Comparison of ENCODE assay signal across 19 mouse cellular contexts in genomic region chr11:106580468-106580867, GRCm38 (mm10). TPM values are rescaled to one million over a fixed set of nuclear protein-coding genes. Genes with fewer than 3 reads are reported as not detected.
DNase-seq lines count a peak whose midpoint lies in the region; ATAC-seq and TF ChIP-seq lines count a peak whose summit lies in the region.
"Had no signal": no experiment of that assay in that cellular context is flagged by ENCODE, and none has a peak within 500 bp of the region (broad histone marks: within the 10 kb centered on the region; RNA-seq: fewer than 3 reads in every experiment).

No protein-coding gene starts in this region.

- TF ChIP-seq CTCF in stomach, postnatal 0 days (IDR thresholded peaks at IDR 0.05; ENCODE audit: low read depth) = no peak

- WGBS in liver, embryonic 13.5 days (ENCODE audit: insufficient replicate concordance) = 67% methylated on average over 8 of the region's 8 CpGs
- WGBS in stomach, postnatal 0 days = 68% methylated on average over 8 of the region's 8 CpGs
- 95% methylated on average over 8 of the region's 8 CpGs for WGBS in hindbrain, embryonic 10.5 days

- TF ChIP-seq EP300 in stomach, postnatal 0 days (optimal IDR thresholded peaks at IDR 0.05) = no peak

- peak; percentile 94 for DNase-seq in heart, adult 11 months
- DNase-seq in heart, postnatal 10 days = no peak
- no peak for DNase-seq in liver, embryonic 13.5 days
- DNase-seq in liver = no peak
- peak; percentile 95 for DNase-seq in adipocyte (ENCODE audit: low spot score)
- peak; percentile 40 for DNase-seq in stomach, postnatal 0 days (ENCODE audit: low spot score)
- DNase-seq in hindbrain, embryonic 10.5 days (ENCODE audit: low spot score) = no peak
- DNase-seq: cerebellum, postnatal 14 days; midbrain, embryonic 14.5 days; spleen, adult 18-20 months; thymus, postnatal 25 days had no signal

- peaks cover 31% of the 10 kb centered on the region for H3K4me1 ChIP-seq in liver, embryonic 13.5 days (replicated peaks)
- peaks cover 3% of the 10 kb centered on the region; the same call in 1 of the 2 replicates for H3K4me1 ChIP-seq in stomach, postnatal 0 days (replicated peaks; ENCODE audit: control insufficient read depth, insufficient read depth)
- H3K4me1 ChIP-seq in hindbrain, embryonic 10.5 days (replicated peaks) = peaks cover 11% of the 10 kb centered on the region; the same call in 1 of the 2 replicates
- H3K4me1 ChIP-seq: forebrain, embryonic 15.5 days; limb, embryonic 12.5 days; stomach, embryonic 15.5 days had no signal

- no peaks in the 10 kb centered on the region for H3K9me3 ChIP-seq in liver, embryonic 13.5 days (replicated peaks)
- H3K9me3 ChIP-seq in stomach, postnatal 0 days (ENCODE audit: control insufficient read depth, low read length) = no peaks in the 10 kb centered on the region
- no peaks in the 10 kb centered on the region for H3K9me3 ChIP-seq in hindbrain, embryonic 10.5 days
- H3K9me3 ChIP-seq: forebrain, embryonic 15.5 days; kidney, embryonic 15.5 days; limb, embryonic 12.5 days; stomach, embryonic 15.5 days had no signal

- ATAC-seq in liver, embryonic 13.5 days (ENCODE audit: low read depth) = no peak
- peak; percentile 80 for ATAC-seq in stomach, postnatal 0 days (ENCODE audit: low FRiP score, low TSS enrichment)
- ATAC-seq: forebrain, embryonic 15.5 days had no signal

- H3K27me3 ChIP-seq in liver, embryonic 13.5 days = no peaks in the 10 kb centered on the region
- H3K27me3 ChIP-seq in stomach, postnatal 0 days (ENCODE audit: control insufficient read depth, insufficient read depth, low read length) = no peaks in the 10 kb centered on the region
- no peaks in the 10 kb centered on the region for H3K27me3 ChIP-seq in hindbrain, embryonic 10.5 days (ENCODE audit: insufficient read depth, poor library complexity, severe bottlenecking)
- H3K27me3 ChIP-seq: forebrain, embryonic 15.5 days; kidney, embryonic 15.5 days; limb, embryonic 12.5 days; stomach, embryonic 15.5 days had no signal

- H3K4me2 ChIP-seq in liver, embryonic 13.5 days = no peak overlapping the region
- no peak overlapping the region for H3K4me2 ChIP-seq in stomach, postnatal 0 days (replicated peaks; ENCODE audit: low read depth)
- H3K4me2 ChIP-seq: forebrain, embryonic 15.5 days; kidney, embryonic 15.5 days; limb, embryonic 12.5 days; stomach, embryonic 15.5 days had no signal

- H3K27ac ChIP-seq in liver, embryonic 13.5 days = peak overlapping the region; percentile 36
- peak overlapping the region; percentile 69 for H3K27ac ChIP-seq in stomach, postnatal 0 days (replicated peaks)
- H3K27ac ChIP-seq in hindbrain, embryonic 10.5 days = no peak overlapping the region
- H3K27ac ChIP-seq: forebrain, embryonic 15.5 days; kidney, embryonic 15.5 days; layer of hippocampus, adult 2 months; left cerebral cortex, adult 2 months; limb, embryonic 12.5 days; macrophage; stomach, embryonic 15.5 days had no signal

- intact Hi-C loops in heart, postnatal 10 days (cut with DNase I) = no loop called here

- no peak overlapping the region for H3K4me3 ChIP-seq in liver, embryonic 13.5 days (replicated peaks)
- H3K4me3 ChIP-seq in stomach, postnatal 0 days (ENCODE audit: low read depth, low read length) = no peak overlapping the region
- H3K4me3 ChIP-seq in hindbrain, embryonic 10.5 days = no peak overlapping the region
- H3K4me3 ChIP-seq: forebrain, embryonic 15.5 days; kidney, embryonic 15.5 days; layer of hippocampus, adult 2 months; left cerebral cortex, adult 2 months; limb, embryonic 12.5 days; stomach, embryonic 15.5 days had no signal

- no peaks in the 10 kb centered on the region for H3K36me3 ChIP-seq in liver, embryonic 13.5 days
- H3K36me3 ChIP-seq in stomach, postnatal 0 days (ENCODE audit: control insufficient read depth, insufficient read depth, low read length) = no peaks in the 10 kb centered on the region
- no peaks in the 10 kb centered on the region for H3K36me3 ChIP-seq in hindbrain, embryonic 10.5 days
- H3K36me3 ChIP-seq: forebrain, embryonic 15.5 days; G1E; kidney, embryonic 15.5 days; limb, embryonic 12.5 days; stomach, embryonic 15.5 days had no signal

- no peak overlapping the region for H3K9ac ChIP-seq in liver, embryonic 13.5 days
- H3K9ac ChIP-seq in stomach, postnatal 0 days (ENCODE audit: low read length) = no peak overlapping the region
- H3K9ac ChIP-seq: forebrain, embryonic 15.5 days; kidney, embryonic 15.5 days; limb, embryonic 12.5 days; stomach, embryonic 15.5 days had no signal

RNA-seq across cellular contexts. Expression of gene Tex2, which starts 32.8 kb away (rescaled TPM):
- 10 to 100 TPM; 40.1 to 40.3 TPM for total RNA-seq in heart, postnatal 10 days (2021)
- 7.5 and 9.8 TPM in 2 replicates for polyA plus RNA-seq in liver, embryonic 13.5 days (2015; fragmentation: Nextera tagmentation; extraction: Ambion mirVana)
- 11.6 and 12.1 TPM in 2 replicates for polyA plus RNA-seq in stomach, postnatal 0 days (2015; fragmentation: Nextera tagmentation; extraction: Ambion mirVana)
- polyA plus RNA-seq in hindbrain, embryonic 10.5 days (2016; fragmentation: Nextera tagmentation; extraction: Ambion mirVana) = 6.9 and 7.9 TPM in 2 replicates

Comparison
In these comparisons a context has a peak if more than half of its experiments do, and no peak if none do; other contexts are left out.
1. DNase-seq: peak in heart, adult 11 months (single experiment), adipocyte (single experiment) and stomach, postnatal 0 days (single experiment); none in heart, postnatal 10 days (0 of 2), liver, embryonic 13.5 days (single experiment), liver (single experiment) and hindbrain, embryonic 10.5 days (single experiment).